Mouse (Mus musculus) ZHBTc4 (cell line): ENCODE results near the gene Nhlrc3.

Source experiments
- DNase-seq: peaks from one replicate; pipeline ENCODE4 v3.0.0-alpha.2; 2011; ENCODE audit warnings: low read depth, low spot score

Gene Nhlrc3

GRCm38 (mm10) chr3:53463046-53463764 lies at the start of gene Nhlrc3, which contains the start of gene Proser1:
Nhlrc3 (minus strand) TSS chr3:53463332.
Proser1 (plus strand) TSS chr3:53463666.
- peak; percentile 87 for DNase-seq

- DNase-seq, result peak; percentile 45
Measured at GRCm38 (mm10) chr3:53502428-53502827, 39.3 kb upstream of the Nhlrc3 start.

GRCm38 (mm10) chr3:53498351-53498905 lies 35.3 kb upstream of the Nhlrc3 start:
- no peak for DNase-seq

DNA sequence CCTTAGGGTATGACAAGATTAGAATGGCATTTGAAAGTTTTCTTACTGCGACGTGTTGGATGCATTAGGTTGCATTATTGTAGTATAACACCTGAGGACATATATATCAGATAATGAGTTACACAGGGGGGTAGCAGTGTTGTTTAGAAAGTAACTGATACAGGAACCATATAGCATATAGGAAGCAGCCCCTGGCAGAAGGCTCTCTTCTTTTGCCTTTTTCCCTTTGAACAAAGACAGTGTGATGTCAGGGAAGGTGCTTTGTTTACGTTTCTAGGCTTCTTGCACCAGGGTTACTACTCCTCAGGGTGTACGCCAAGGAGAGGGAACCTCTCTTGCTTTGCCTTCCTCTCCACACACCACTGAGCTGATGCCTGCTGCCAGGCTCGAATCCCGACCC lies 25.2 kb upstream of the Nhlrc3 start, which contains the start of gene Stoml3:
Gene Stoml3 (plus strand): TSS at position 301 of the 400 bp plus-strand sequence.
- DNase-seq, result no peak

GRCm38 (mm10) chr3:53486996-53487576 lies 24.0 kb upstream of the Nhlrc3 start:
- no peak for DNase-seq

DNA sequence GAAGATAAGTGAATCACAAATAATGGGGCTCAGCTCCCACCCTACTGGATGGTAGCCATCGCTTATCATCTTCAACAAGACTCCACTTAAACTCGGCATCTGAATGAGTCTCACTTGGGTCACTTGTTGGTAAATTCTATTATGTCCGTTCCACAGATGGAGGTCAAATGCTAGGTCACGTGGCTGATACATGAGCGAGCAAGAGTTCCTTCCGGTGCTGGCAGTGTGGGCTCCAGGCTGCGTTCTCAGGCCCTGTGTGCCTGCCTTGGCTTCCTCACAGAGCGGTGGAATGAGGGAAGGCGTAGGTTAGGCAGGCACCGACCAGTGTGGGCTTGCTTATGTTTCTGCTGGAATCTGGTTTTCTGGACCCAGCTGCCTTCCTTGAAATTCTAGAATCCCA lies 23.4 kb upstream of the Nhlrc3 start:
- no peak for DNase-seq

GRCm38 (mm10) chr3:53483414-53484059 lies 20.4 kb upstream of the Nhlrc3 start:
- no peak for DNase-seq

GRCm38 (mm10) chr3:53478419-53479046 lies 15.4 kb upstream of the Nhlrc3 start:
- DNase-seq, result no peak

DNA sequence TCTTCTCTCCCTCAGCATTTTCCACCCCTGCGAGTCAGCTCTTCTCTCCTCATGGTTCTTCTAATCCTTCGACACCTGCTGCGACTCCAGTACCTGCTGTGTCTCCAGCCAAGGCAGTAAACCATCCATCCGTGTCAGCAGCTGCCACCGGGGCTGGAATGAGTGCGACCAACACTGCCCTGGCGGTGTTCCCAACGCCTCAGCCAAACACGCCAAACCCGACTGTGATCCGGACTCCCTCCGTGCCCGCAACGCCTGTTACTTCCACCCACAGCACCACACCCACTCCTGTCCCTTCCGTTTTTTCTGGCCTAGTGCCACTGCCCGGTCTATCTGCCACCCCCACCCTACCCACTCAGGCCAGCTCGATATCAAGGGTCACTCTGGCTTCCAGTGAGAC lies 14.3 kb upstream of the Nhlrc3 start:
- DNase-seq, result no peak

GRCm38 (mm10) chr3:53475889-53476288 lies 12.8 kb upstream of the Nhlrc3 start:
- peak; percentile 42 for DNase-seq

DNA sequence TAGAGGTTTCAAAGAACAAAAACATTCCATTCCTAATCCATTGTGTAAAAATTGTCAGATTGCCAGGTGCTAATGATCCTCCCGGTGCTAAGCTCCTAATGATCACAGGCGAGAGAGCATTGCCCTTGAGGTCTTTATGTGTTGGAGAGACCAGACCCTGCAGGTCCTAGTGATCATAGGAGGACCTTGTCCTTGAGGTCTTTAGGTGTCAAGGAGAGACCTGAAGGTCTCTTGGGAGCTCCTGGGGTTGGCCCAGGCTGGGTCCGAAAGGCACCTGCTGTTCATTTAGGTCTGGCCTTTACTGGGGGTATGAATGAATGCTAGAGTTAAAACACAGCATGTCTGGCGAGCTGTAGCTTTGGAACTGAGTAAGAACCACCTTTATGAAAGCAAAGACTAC lies 11.0 kb upstream of the Nhlrc3 start:
- no peak for DNase-seq

- no peak for DNase-seq
Measured at GRCm38 (mm10) chr3:53472061-53472460, 8.9 kb upstream of the Nhlrc3 start.

DNA sequence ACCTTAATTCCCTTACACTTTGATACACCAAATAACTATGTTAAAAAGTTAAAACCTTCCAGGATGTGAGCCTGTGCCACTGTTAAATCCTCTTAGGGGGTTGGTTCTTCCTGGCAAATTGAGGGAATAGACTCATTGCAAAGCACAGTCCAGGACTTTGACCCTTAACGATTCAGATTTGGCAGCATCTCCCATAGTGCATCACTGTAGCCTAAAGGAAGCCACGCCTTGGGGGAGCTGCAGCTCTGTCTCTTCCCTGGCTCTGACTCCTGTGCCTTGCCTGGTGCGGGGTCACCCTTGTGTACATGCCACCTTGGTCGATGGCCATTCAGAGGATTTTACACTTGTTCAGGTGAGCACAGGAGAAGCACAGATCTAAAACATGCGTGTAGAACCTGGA lies 6.5 kb upstream of the Nhlrc3 start:
- no peak for DNase-seq

- no peak for DNase-seq
Measured at GRCm38 (mm10) chr3:53467356-53467755, 4.2 kb upstream of the Nhlrc3 start.

DNA sequence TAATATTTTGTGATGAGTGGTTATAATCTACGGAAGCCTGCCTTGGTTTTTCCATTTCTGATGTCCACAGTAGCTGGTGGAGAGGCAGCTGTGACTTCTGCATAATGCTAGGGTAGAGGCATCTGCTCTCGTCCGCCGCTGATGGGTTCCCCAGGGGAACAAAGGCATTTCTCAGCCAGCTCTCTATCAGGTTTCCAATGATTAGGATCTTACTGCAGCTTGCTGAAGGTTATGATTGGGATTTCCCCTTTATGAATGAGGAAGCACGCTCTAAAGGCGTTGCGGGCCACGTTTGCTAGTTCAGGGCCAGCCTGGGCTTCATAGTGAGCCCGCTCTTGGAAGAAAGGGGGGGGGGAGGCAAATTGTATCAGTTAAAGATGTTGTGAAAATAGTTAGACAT lies 3.3 kb upstream of the Nhlrc3 start:
- DNase-seq, result no peak

DNA sequence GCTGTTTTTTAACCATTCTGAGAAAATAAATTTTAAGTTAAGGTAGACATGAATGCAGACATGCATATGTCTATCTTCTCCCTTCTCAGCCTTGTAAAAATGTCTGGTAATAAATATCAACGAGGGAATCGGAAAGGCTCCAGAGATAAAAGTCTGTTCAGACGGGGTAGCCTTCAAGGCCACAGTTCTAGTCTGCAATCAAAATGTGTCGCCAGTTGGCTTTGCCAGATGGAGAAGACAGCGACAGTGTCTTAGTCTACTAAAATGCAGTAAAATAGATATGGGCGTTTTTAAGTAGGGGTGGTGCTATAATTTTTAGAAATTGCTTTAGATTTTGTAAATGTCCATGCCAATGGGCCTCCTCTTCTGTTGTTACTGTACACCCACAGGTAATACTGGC lies 2.2 kb upstream of the Nhlrc3 start:
- no peak for DNase-seq

DNA sequence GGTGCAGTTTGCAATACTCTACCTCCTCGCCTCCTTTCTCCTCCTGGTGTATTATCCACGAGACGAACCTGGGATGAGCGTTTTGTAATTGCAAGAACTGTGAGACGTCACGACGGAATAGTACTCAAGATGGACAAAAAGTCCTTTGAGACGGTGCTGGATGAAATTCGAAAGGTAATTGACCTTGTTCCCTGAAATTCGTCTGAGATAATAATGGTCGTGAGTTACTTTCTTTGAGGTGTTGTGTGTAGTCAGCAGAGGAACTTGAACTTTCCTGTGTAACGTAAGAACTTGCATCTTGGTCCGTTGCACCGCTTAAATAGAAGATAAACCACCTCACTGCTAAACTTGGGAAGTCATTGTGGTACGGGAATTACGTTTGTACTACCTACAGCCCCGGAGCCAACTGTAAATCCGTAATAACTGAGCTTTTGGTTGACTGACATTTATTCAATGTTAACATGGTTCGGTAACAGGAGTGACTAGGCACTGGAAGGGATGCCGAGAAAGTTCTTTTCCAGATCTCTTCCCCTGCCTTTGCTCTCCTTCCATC lies 1.1 kb upstream of the Nhlrc3 start:
- peak; percentile 32 for DNase-seq

DNA sequence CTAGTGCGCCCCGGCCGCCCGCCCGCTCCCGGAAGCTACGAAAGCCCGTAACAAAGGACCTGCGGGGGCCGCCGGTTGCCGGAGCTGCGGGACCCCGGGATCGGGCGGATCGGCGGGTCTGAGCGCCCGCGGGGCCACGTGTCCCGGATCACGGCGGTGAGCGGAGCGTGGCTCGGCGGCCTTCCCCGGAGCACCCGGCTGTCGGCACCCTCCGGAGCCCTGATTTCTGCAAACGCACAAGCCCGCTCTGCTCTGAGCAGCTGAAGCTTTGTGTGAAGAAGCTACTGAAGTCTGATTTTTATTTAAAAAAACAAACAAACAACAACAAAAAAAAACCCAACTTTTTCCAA lies 608 bp upstream of the Nhlrc3 start:
- no peak for DNase-seq

DNA sequence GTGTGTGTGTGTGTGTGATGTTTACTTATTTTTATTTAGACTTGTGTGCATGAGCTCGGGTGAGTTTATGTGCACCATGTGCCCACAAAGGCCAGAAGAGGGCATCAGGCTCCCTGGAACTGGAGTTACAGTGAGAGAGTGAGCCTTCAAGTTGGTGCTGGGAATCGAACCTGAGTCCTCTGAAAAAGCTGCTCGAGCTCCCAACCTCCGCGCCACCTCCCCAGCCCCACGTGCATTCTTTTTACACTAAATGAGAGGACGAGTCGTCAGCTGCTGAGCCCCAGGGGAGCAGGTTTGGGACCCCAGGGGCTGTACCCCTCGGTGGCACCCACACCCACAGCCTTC lies 459 bp downstream of the Nhlrc3 start:
- peak; percentile 80 for DNase-seq

GRCm38 (mm10) chr3:53460106-53460505 lies 3.0 kb downstream of the Nhlrc3 start:
- DNase-seq, result no peak

GRCm38 (mm10) chr3:53457750-53458149 lies 5.4 kb downstream of the Nhlrc3 start:
- peak; percentile 64 for DNase-seq

- DNase-seq, result peak; percentile 80
Measured at GRCm38 (mm10) chr3:53454984-53455383, 8.1 kb downstream of the Nhlrc3 start.
